Mouse (Mus musculus) megakaryocyte, adult 5-6 weeks (primary cell): ENCODE data around the gene Cd40lg. TPM values are rescaled to one million over a fixed set of nuclear protein-coding genes. Genes with fewer than 3 reads are reported as not detected.

Source experiments
- ATAC-seq: 2 replicates; pipeline ENCODE4 v1.8.0; 2016; ENCODE audit warnings: mild to moderate bottlenecking, inconsistent platforms; ENCODE audit not compliant: poor library complexity, severe bottlenecking
- total RNA-seq, 2 experiments: library from RNA; stranded (forward) in 1 of 2; stranded (reverse) in 1 of 2; fragments of 153-499, 151-499 nt in 1 of 2; fragments of 221-1000, 200-1000 nt in 1 of 2; gene quantifications; 2 replicates each; pipeline versions ENCODE4 v1.2.3 to v1.2.4; 2015 to 2017

Cd40lg gene
- total RNA-seq, 2 experiments from 2014 or later: 0.29 TPM; not detected in 1

- no peak for ATAC-seq
Measured at GRCm38 (mm10) chrX:57253329-57254055, 41.5 kb downstream of the Cd40lg start.

- no peak for ATAC-seq
Measured at GRCm38 (mm10) chrX:57260744-57261143, 48.8 kb downstream of the Cd40lg start.

- no peak for ATAC-seq
Measured at GRCm38 (mm10) chrX:57263515-57263914, 51.6 kb downstream of the Cd40lg start.

Other genes with a start within 250 kb of the Cd40lg start
- gene Brs3, start 169.1 kb upstream of the Cd40lg start, total RNA-seq (2015): not detected in 2 replicates
- gene Brs3, start 169.1 kb upstream of the Cd40lg start, total RNA-seq (2017): not detected in 2 replicates
- 32.0 and 35.4 TPM in 2 replicates for gene Htatsf1, start 158.6 kb upstream of the Cd40lg start, total RNA-seq (2015)
- gene Htatsf1, start 158.6 kb upstream of the Cd40lg start, total RNA-seq (2017): 47.7 and 49.1 TPM in 2 replicates
- gene Vgll1, start 124.0 kb upstream of the Cd40lg start, total RNA-seq (2015): not detected in 2 replicates
- not detected in 2 replicates for gene Vgll1, start 124.0 kb upstream of the Cd40lg start, total RNA-seq (2017)
- 160 and 163 TPM in 2 replicates for gene Arhgef6, start 126.6 kb downstream of the Cd40lg start, total RNA-seq (2015)
- gene Arhgef6, start 126.6 kb downstream of the Cd40lg start, total RNA-seq (2017): 113 and 130 TPM in 2 replicates
- gene Rbmx, start 180.9 kb downstream of the Cd40lg start, total RNA-seq (2015): 64.3 and 75.0 TPM in 2 replicates
- gene Rbmx, start 180.9 kb downstream of the Cd40lg start, total RNA-seq (2017): 46.8 and 61.4 TPM in 2 replicates
- gene Gm364, start 197.0 kb downstream of the Cd40lg start, total RNA-seq (2015): not detected in 2 replicates
- gene Gm364, start 197.0 kb downstream of the Cd40lg start, total RNA-seq (2017): not detected in 2 replicates